Mouse (Mus musculus) cerebellum, adult (tissue): ENCODE results near the gene Sec31b.

Experiments used
- ATAC-seq: cut with Nextera tagmentation; 2 replicates; pipeline ENCODE4 v1.9.2; 2017; ENCODE audit warnings: mild to moderate bottlenecking, moderate library complexity, mixed read lengths; ENCODE audit not compliant: insufficient number of reproducible peaks, low FRiP score, low TSS enrichment

Sec31b gene

GRCm38 (mm10) chr19:44537416-44537815 lies 8.2 kb downstream of the Sec31b start:
- ATAC-seq: no peak

GRCm38 (mm10) chr19:44535376-44535775 lies 10.3 kb downstream of the Sec31b start:
- no peak for ATAC-seq

GRCm38 (mm10) chr19:44530018-44530417 lies 15.6 kb downstream of the Sec31b start:
- ATAC-seq: no peak

DNA sequence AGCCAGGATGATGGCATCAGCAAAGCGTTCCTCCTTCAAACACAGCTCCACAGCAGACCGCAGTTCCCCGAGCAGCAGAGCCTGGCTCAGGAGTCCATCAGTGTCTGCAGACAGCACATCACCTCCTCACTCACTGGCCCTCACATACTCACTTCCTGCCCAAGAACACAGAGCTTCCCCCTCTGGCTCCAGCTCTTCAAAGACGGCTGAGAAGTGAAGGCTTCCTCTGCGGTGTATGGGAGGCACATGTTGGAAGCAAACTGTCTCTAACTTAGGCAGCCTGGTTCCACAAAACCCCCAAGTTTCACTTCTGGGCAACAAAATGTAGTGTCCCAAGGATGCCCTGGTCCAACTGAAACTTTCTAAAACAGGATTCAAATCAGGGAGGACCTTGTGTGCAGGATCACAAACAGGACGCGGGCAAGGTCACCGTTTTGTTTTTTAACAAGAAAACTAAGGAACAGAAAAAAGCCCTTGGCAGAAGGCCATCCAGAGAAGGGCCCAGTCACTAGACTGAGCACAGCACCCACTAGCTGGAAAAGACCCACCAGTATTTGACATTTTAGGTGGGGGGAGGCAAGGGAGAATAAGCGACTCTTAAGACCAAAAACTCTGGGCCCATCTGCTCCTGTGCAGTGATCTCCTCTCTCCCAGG lies 20.0 kb downstream of the Sec31b start:
- no peak for ATAC-seq

DNA sequence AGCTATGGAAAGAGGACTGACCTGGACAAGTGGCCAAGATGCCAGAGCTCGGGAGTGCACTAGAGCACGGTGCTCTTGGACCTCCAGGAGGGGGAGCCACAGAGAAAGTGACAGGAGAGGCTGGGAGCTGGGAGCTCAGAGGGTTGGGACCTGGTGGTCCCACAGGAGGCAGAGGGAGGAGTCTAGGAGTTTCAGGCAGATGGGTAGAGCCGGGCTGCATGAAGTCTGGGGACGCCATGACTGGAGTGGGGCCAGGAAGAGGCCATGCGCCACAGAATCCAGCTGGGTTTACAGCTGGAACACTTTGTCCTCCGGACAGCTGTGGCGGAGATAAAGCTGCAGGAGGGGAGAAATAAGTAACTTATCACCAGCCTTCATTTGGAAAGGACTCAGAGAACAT lies 26.5 kb downstream of the Sec31b start:
- ATAC-seq: no peak

DNA sequence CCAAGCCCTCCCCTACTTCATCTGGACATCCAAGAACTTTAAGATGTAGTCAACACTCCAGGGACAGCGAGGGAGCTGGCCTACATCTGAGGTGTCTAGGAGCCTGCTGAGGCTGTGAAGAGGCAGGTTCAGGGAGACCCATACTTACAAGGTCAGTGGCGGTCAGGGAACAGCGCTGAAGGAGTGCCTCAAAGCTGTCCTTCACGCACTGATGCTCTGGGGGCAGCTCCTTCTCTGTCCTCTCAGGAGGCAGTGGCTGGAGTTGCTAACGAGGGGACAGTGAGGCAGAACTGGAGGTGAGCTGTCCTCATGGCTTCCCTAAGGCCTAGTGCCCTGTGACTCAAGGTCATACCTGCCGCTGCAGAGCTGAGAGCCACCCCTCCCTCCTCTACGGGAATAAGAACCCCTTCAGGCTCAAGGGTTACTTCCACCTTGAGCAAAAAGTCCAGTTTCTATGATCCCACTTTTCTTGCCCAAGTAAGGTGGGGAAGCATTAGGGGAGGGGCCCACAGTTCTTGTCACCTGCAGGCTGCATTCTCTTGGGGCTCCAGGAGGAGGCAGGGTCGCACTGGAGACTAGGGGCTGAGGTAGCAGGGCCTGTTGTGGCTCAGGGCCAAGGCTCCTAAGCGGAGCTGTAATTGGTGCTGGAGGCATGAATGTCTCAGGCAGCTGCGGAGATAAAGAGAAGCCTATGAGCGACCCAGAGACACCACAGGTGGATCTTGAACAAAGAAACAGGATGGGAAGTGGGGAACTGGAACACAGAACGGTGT lies 27.5 kb downstream of the Sec31b start:
- ATAC-seq: no peak

GRCm38 (mm10) chr19:44515769-44516168 lies 29.9 kb downstream of the Sec31b start:
- ATAC-seq: no peak

- ATAC-seq: no peak
Observed at GRCm38 (mm10) chr19:44514521-44515451, 30.9 kb downstream of the Sec31b start.

DNA sequence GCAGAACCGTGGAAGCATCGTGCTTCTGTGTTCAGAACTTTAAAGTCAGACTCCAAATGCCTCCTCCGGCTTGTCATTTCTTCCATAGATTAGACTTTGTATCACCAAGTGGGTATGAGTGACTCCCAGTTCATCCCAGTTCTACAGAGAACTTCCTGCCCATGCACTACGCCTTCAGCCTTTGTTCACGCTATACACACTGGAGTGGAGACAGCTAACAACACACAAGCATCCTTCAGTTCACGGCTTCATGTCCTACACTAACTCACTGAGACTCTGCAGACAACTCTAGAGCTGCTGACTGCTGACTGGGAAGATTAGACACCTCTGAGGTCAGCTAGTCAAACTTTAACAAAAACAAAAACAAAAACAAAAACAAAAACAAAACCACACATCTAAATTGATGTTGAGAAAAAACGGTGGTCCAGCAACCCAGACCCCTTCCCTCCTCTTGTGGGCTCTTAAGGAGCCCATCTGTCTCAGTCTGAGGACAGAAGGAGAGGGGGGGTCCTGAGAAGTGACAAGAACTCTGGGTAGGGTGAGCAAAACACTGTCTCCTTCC lies 31.7 kb downstream of the Sec31b start:
- no peak for ATAC-seq

- ATAC-seq: no peak
Observed at GRCm38 (mm10) chr19:44513054-44513833, 32.4 kb downstream of the Sec31b start.

GRCm38 (mm10) chr19:44512601-44513000 lies 33.1 kb downstream of the Sec31b start:
- ATAC-seq: no peak

DNA sequence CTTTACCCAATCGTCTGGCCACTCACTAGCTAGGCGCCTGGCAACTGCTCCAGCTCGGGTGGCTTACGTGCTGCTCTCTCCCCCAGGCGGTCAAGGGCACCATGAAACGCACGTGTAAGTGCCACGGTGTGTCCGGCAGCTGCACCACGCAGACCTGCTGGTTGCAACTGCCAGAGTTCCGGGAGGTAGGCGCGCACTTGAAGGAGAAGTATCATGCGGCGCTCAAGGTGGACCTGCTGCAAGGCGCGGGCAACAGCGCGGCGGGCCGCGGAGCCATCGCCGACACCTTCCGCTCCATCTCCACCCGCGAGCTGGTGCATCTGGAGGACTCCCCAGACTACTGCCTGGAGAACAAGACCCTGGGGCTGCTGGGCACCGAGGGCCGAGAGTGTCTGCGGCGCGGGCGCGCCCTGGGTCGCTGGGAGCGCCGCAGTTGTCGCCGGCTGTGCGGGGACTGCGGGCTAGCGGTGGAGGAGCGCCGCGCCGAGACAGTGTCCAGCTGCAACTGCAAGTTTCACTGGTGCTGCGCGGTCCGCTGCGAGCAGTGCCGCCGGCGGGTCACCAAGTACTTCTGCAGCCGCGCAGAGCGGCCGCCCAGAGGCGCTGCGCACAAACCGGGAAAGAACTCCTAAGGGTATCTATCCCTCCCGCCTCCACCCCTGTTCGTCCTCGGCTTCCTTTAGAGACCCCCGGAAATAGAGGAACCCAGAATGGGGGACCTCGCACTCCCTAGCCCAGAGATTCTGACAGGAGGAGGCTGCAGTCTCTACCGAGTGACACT lies 34.0 kb downstream of the Sec31b start:
- ATAC-seq: no peak

- no peak for ATAC-seq
Observed at GRCm38 (mm10) chr19:44510534-44511175, 35.0 kb downstream of the Sec31b start.

GRCm38 (mm10) chr19:44502741-44503140 lies 42.9 kb downstream of the Sec31b start:
- ATAC-seq: no peak

- ATAC-seq: no peak
Observed at GRCm38 (mm10) chr19:44501925-44502324, 43.7 kb downstream of the Sec31b start.

GRCm38 (mm10) chr19:44500240-44500639 lies 45.4 kb downstream of the Sec31b start:
- ATAC-seq: no peak

GRCm38 (mm10) chr19:44498936-44499335 lies 46.7 kb downstream of the Sec31b start:
- no peak for ATAC-seq

DNA sequence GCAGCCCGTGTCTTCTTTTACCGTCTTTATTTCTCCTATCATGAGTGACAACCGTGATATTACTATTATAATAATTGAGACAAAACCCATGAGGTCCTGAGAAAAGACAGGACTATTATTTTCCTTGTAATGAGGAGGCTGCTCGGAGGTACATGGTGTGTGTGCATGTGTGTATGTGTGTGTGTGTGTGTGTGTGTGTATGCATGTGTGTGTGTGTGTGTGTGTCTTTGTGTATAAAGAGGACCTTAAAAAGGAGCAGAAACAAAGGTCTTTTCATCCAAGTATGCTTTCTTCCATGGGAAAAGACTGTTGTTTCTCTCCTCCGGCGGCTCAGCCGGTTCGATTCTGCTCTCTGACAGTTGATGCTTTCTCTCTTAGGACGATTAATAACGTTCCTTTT lies 48.7 kb downstream of the Sec31b start:
- ATAC-seq: no peak

DNA sequence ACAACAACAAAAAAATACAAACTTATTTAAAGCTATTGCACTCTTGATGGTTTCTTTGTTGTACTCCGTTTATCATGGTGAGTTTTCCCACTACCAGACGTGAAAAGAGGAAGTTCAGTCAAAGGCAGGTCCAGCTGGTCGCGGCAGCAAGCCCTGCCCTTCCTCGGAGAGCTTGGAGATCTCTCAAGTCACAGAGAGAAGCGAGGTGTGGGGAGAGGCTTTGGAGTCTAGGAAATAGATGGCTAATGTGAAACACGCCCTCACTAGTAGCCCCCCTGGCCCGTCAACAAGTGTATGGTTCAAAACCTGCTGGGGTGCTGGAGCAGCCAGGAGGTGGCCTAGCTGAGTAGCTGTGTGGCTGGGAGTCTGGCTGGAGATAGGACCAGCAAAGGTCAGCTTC lies 49.2 kb downstream of the Sec31b start:
- no peak for ATAC-seq
